Mouse (Mus musculus) layer of hippocampus, postnatal 10 days (tissue): ENCODE results near the gene Hddc2. TPM values are rescaled to one million over a fixed set of nuclear protein-coding genes. Genes with fewer than 3 reads are reported as not detected.
"Not testable (repeated sequence)": the region's sequence is repeated elsewhere in the genome, so short reads cannot be mapped to it uniquely, and the experiment has no call there.

ENCODE experiments used
- DNase-seq, 2 experiments: peaks; one replicate each; pipeline ENCODE4 v3.0.0; 2021; ENCODE audit warnings: low spot score in 2 of 2
- total RNA-seq, 2 experiments: library from RNA; stranded (reverse); gene quantifications; 2 replicates each; pipeline ENCODE4 v1.2.3; 2021

The Hddc2 gene
- total RNA-seq, 2 experiments from 2014 or later: 33.1 to 36.2 TPM

- no peak for DNase-seq
Measured at GRCm38 (mm10) chr10:31352845-31353427, 39.8 kb downstream of the Hddc2 start.

GRCm38 (mm10) chr10:31354141-31354540 is 41.0 kb downstream of the Hddc2 start:
- DNase-seq: no peak

- no peak for DNase-seq
Measured at GRCm38 (mm10) chr10:31354886-31355461, 41.8 kb downstream of the Hddc2 start.

- DNase-seq: no peak
Measured at GRCm38 (mm10) chr10:31359749-31360148, 46.6 kb downstream of the Hddc2 start.

- not testable (repeated sequence) for DNase-seq
Measured at GRCm38 (mm10) chr10:31370200-31370599, 57.0 kb downstream of the Hddc2 start.

Other genes starting within 250 kb of the Hddc2 start
- gene Tpd52l1, start 132.6 kb downstream of the Hddc2 start, total RNA-seq: 10 to 100 TPM; 18.5 to 20.0 TPM